Mouse (Mus musculus) kidney, adult 2 months (tissue): ENCODE results near the gene Zcchc17.

Source experiments
- CTCF ChIP-seq: fragments of 200-500 bp; conservative IDR thresholded peaks from 2 replicates; pipeline ENCODE4 v1.5.1; 2011; ENCODE audit warnings: low read depth, mild to moderate bottlenecking, control low read depth, low read length, moderate library complexity, mixed read lengths; ENCODE audit not compliant: insufficient read depth, insufficient read length
- POLR2A ChIP-seq: fragments of 200-500 bp; IDR thresholded peaks from one replicate; pipeline ENCODE4 v1.6.1; 2011; ENCODE audit warnings: low read depth, low read length, control low read depth

DNA sequence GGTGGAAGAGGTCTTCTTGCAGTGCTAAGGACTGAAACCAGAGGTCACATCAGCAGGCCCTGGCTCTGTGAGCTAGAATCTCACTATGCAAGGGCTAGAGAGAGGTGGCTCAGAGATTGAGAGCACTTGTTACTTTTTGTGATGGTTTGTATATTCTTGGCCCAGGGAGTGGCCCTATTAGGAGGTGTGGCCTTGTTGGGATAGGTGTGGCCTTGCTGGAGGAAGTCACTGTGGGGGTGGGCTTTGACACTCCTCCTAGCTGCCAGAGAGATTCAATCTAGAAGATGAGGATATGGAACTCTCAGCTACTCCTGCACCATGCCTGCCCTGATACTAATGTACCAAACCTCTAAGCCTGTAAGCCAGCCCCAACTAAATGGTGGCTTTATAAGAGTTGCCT lies 1.8 kb downstream of the Zcchc17 start:
- TF ChIP-seq CTCF = no peak
- no peak for TF ChIP-seq POLR2A
